Mouse (Mus musculus): ENCODE results near the gene Il24. TPM values are rescaled to one million over a fixed set of nuclear protein-coding genes. Genes with fewer than 3 reads are reported as not detected.

Gene Il24
- polyA plus RNA-seq, 1 experiment from 2014 or later, result not detected

DNA sequence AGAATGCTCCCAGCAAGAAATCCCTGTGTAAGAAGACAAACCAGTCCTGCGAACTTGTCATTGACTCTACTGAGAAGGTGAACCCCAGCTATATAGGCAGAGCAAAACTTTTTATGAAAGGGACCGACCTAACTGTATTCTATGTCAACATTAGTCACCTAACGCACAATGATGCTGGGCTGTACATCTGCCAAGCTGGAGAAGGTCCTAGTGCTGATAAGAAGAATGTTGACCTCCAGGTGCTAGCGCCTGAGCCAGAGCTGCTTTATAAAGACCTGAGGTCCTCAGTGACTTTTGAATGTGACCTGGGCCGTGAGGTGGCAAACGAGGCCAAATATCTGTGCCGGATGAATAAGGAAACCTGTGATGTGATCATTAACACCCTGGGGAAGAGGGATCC lies 42.7 kb downstream of the Il24 start:
- WGBS, result 95% methylated on average over 7 of the region's 7 CpGs
- H3K4me1 ChIP-seq, result no peaks in the 10 kb centered on the region
- H3K9ac ChIP-seq (replicated peaks), result no peak overlapping the region
- no peaks in the 10 kb centered on the region for H3K27me3 ChIP-seq
- no peak overlapping the region for H3K27ac ChIP-seq (replicated peaks)
- H3K36me3 ChIP-seq, result no peaks in the 10 kb centered on the region
- no peak overlapping the region for H3K4me3 ChIP-seq
- ATAC-seq (ENCODE audit: low FRiP score, low read depth), result no peak
- no peak overlapping the region for H3K4me2 ChIP-seq (replicated peaks)
- H3K9me3 ChIP-seq, result no peaks in the 10 kb centered on the region

DNA sequence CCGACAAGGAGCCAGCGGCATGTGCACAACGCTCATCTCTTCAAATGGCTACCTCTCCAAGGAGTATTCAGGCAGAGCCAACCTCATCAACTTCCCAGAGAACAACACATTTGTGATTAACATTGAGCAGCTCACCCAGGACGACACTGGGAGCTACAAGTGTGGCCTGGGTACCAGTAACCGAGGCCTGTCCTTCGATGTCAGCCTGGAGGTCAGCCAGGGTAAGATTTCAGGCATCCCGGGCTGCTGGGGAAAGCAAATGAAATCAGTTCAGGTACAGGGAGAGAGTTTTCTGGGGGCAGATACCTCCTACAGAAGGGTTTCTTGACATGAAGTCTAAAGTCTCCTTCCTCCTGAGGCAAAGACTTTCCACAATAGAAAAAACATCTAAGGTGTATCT lies 45.6 kb downstream of the Il24 start:
- WGBS, result 89% methylated on average over 7 of the region's 7 CpGs
- H3K36me3 ChIP-seq, result no peaks in the 10 kb centered on the region

DNA sequence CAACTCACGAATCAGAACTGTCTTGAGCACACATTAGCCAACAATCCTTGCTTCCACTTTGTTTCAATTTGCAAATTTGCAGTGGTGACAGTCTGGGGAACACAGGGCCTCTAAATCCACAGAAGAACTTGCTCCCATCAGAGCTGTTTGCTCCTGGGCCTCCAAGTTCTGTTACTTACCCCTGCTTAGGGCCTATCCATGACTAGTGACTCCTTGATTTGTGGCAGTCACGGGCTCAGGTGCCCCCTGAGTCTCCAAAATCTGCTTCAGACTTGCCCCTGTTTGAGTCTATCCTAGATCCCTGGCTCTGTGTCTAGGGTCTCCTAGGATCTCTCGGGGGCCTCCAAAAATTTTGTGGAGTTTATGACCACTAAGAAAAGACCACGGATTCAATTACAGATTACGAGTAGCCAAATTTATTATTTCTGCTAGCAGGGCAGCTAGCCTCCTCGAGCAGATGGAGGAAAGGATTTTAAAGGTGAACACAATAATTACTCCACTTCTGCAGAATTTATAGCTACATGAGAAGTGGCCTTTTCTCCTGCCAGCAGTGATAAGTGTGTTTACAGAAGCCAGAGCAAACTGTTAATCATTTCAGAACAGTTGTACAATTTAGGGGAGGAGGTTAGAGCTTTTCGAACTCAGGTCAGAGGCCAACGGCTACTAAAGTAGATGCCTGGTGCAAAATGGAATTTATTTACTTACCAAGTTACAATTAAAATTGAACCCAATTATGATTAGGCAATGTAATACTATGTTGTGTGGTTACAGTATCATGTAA lies 46.5 kb downstream of the Il24 start:
- Histone ChIP-seq H3K9me3 (no peaks in the 10 kb centered on the region), H3K4me2 (replicated peaks) (no peak overlapping the region), H3K27me3 (no peaks in the 10 kb centered on the region), H3K4me3 (no peak overlapping the region), H3K4me1 (no peaks in the 10 kb centered on the region), H3K27ac (replicated peaks) (no peak overlapping the region), H3K9ac (replicated peaks) (no peak overlapping the region), H3K36me3 (no peaks in the 10 kb centered on the region)
- WGBS, result 82% methylated on average over 8 of the region's 8 CpGs
- ATAC-seq (ENCODE audit: low FRiP score, low read depth), result no peak

More for the DNA sequence above, 45.6 kb downstream of the Il24 start:
- Histone ChIP-seq H3K27ac (replicated peaks) (no peak overlapping the region), H3K9me3 (no peaks in the 10 kb centered on the region), H3K4me2 (replicated peaks) (no peak overlapping the region), H3K4me1 (no peaks in the 10 kb centered on the region), H3K4me3 (no peak overlapping the region), H3K9ac (replicated peaks) (no peak overlapping the region), H3K27me3 (no peaks in the 10 kb centered on the region)
- no peak for ATAC-seq (ENCODE audit: low FRiP score, low read depth)

DNA sequence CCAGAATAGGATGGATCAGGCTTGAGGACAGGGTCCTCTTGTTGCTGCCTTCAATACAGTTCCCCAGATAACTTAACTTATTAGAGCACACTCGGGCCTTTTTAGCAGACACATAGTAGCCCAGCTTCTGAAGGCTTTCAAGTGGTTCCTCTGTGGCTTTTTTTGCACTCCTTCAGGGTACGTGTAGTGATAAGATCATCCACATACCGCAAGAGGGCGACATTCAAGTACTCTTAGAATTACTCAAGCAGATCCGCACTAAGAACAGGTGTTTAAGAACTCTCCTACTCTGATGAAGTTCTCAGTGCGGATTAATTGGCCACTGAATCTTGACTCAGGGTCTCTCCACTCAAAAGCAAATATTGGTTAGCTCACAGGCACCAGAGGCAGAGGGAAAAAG lies 49.0 kb downstream of the Il24 start:
- no peaks in the 10 kb centered on the region for H3K9me3 ChIP-seq
- H3K27ac ChIP-seq (replicated peaks), result no peak overlapping the region
- H3K4me2 ChIP-seq (replicated peaks), result no peak overlapping the region
- no peak overlapping the region for H3K4me3 ChIP-seq
- no peaks in the 10 kb centered on the region for H3K27me3 ChIP-seq
- H3K4me1 ChIP-seq, result no peaks in the 10 kb centered on the region
- ATAC-seq (ENCODE audit: low FRiP score, low read depth), result no peak
- H3K36me3 ChIP-seq, result no peaks in the 10 kb centered on the region
- 56% methylated on average over 6 of the region's 6 CpGs for WGBS
- no peak overlapping the region for H3K9ac ChIP-seq (replicated peaks)

DNA sequence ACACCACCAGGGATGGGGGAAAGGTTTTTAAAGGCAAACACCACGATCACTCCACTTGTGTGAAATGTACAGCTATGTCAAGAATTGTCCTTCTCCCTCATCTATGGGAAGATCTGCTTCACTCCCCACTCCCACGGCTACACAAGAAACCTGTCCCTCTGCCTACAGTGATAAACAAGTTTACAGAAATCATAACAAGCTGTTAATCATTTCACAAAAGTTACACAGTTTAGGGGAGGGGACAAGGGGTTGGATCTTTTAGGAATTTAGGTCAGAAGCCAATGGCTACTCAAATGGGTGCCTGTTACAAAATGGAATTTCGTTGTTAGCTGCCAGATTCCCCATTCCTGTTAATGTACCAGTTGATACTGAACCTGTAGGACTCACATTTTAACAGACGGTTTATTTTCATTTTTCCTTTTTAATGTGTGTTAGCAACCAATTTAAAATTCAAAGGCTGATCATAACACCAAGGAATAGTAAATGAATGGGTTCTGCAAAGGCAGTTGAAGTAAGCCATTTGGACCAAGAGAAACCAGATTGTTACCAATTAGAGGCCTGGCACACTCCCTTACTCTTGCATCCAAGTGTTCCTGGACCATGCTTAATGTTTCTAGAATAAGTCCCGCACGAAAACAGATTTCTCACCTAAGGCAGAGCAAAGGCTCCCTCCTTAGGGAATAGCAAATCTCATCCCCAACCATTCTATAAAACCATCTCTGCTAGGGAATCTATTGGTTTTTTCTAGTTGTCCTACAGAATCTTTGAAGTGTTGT lies 51.9 kb downstream of the Il24 start:
- H3K36me3 ChIP-seq, result no peaks in the 10 kb centered on the region
- no peak overlapping the region for H3K4me2 ChIP-seq (replicated peaks)
- ATAC-seq (ENCODE audit: low FRiP score, low read depth), result no peak
- H3K4me3 ChIP-seq, result no peak overlapping the region
- no peaks in the 10 kb centered on the region for H3K4me1 ChIP-seq
- H3K27me3 ChIP-seq, result no peaks in the 10 kb centered on the region
- no peaks in the 10 kb centered on the region for H3K9me3 ChIP-seq
- 89% methylated on average over 6 of the region's 6 CpGs for WGBS
- H3K9ac ChIP-seq (replicated peaks), result no peak overlapping the region
- no peak overlapping the region for H3K27ac ChIP-seq (replicated peaks)

DNA sequence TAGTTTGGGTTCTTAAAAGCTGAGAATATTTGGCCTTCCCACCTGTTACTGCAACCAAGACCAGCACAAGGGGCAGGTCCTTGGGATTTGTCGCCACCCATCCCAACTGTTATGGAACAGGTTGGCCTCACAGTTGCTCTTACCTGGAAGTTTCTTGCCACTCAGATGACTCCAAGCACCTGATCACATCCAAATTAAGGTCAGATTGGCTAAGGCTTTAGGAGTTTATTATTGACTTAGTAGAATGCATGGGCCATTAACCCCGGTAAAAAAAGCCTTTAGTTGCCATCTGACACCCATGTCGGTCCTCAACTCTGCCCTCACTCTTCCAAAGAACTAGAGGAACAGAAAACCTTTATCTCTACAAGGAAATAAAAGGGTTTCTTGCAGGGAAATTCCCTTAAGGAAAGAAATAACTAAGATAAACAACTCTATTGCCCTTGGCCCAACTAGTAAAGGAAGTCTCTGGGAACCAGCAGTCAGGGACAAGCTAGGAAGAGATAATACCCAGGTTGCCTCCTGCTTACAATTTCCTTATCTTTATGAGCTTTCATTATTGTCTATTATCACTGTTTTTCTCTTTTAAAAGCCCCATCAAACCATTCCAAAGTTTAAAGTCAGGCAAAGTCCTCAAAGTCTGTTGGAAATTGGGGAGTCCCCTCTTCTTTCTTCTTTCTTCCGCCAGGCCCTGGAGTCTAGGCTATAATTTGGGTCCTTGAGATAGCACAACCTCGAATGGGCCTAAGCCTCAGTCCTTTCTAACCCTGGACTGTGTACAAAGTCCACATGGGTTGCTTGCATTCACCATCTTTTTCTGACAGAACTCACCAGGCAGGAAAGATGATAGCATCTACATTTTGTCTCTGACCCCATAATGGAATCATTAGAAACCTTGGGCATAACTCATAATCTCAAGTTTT lies 54.8 kb downstream of the Il24 start:
- 79% methylated on average over 5 of the region's 5 CpGs for WGBS
- no peaks in the 10 kb centered on the region for H3K36me3 ChIP-seq
- no peaks in the 10 kb centered on the region for H3K4me1 ChIP-seq
- no peak overlapping the region for H3K27ac ChIP-seq (replicated peaks)
- H3K27me3 ChIP-seq, result no peaks in the 10 kb centered on the region
- H3K9ac ChIP-seq (replicated peaks), result no peak overlapping the region
- H3K4me2 ChIP-seq (replicated peaks), result no peak overlapping the region
- H3K9me3 ChIP-seq, result no peaks in the 10 kb centered on the region
- no peak for ATAC-seq (ENCODE audit: low FRiP score, low read depth)
- no peak overlapping the region for H3K4me3 ChIP-seq

Other genes with a start within 250 kb of the Il24 start
- not detected in 2 replicates for gene C4bp, start 225.8 kb downstream of the Il24 start, polyA plus RNA-seq (2016; fragmentation: Nextera tagmentation; extraction: Ambion mirVana)
- not detected in 2 replicates for gene Gm29427, start 171.7 kb downstream of the Il24 start, polyA plus RNA-seq (2016; fragmentation: Nextera tagmentation; extraction: Ambion mirVana)
- gene Yod1, start 170.1 kb downstream of the Il24 start, polyA plus RNA-seq (2016; fragmentation: Nextera tagmentation; extraction: Ambion mirVana), result 22.2 and 22.4 TPM in 2 replicates
- gene Pfkfb2, start 158.2 kb downstream of the Il24 start, polyA plus RNA-seq (2016; fragmentation: Nextera tagmentation; extraction: Ambion mirVana), result 15.6 and 16.1 TPM in 2 replicates
- 0.54 and 0.56 TPM in 2 replicates for gene AA986860, start 155.5 kb downstream of the Il24 start, polyA plus RNA-seq (2016; fragmentation: Nextera tagmentation; extraction: Ambion mirVana)
- not detected in 2 replicates for gene Fcamr, start 86.6 kb downstream of the Il24 start, polyA plus RNA-seq (2016; fragmentation: Nextera tagmentation; extraction: Ambion mirVana)
- gene Pigr, start 60.8 kb downstream of the Il24 start, polyA plus RNA-seq (2016; fragmentation: Nextera tagmentation; extraction: Ambion mirVana), result not detected in 2 replicates
- gene Fcmr, start 21.8 kb downstream of the Il24 start, polyA plus RNA-seq (2016; fragmentation: Nextera tagmentation; extraction: Ambion mirVana), result 0.48 TPM in 1 of 2 replicates, not detected in the other
- gene Il20, start 24.0 kb upstream of the Il24 start, polyA plus RNA-seq (2016; fragmentation: Nextera tagmentation; extraction: Ambion mirVana), result not detected in 2 replicates
- not detected in 2 replicates for gene Il19, start 52.7 kb upstream of the Il24 start, polyA plus RNA-seq (2016; fragmentation: Nextera tagmentation; extraction: Ambion mirVana)
- not detected in 2 replicates for gene Il10, start 132.4 kb upstream of the Il24 start, polyA plus RNA-seq (2016; fragmentation: Nextera tagmentation; extraction: Ambion mirVana)
- 69.5 and 76.4 TPM in 2 replicates for gene Mapkapk2, start 210.4 kb upstream of the Il24 start, polyA plus RNA-seq (2016; fragmentation: Nextera tagmentation; extraction: Ambion mirVana)